Mouse (Mus musculus) T-cell, adult 2 months (primary cell): ENCODE measurements around the gene Rassf1.
"Not testable (repeated sequence)": the region's sequence is repeated elsewhere in the genome, so short reads cannot be mapped to it uniquely, and the experiment has no call there.

ENCODE experiments used
- DNase-seq: peaks from one replicate; pipeline ENCODE4 v3.0.0; 2022; ENCODE audit warnings: low spot score

Rassf1 gene

GRCm38 (mm10) chr9:107563029-107563581 is 11.8 kb downstream of the Rassf1 start, which contains the start of gene Tusc2:
Gene Tusc2 (plus strand): TSS chr9:107563255.
- DNase-seq: peak; percentile 92

DNA sequence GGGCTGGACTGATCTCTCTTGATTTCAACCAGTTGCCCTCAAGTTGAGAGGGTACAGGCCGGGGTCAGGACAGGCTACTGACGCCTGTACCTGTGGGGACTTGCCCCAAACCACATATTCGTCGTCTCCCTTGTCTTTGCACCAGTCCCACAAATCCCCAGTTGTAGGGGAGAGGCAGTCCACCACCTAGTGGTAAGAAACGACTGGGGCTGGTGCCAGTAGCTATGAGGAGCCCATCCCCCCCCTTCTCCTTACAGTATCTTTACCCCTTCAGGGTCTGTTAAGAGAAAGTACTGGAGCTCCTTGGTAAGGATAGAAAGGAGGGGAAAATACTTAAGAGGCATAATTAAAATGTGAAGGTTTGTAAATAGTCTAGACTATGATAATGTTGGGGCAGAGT is 14.2 kb downstream of the Rassf1 start:
- not testable (repeated sequence) for DNase-seq

DNA sequence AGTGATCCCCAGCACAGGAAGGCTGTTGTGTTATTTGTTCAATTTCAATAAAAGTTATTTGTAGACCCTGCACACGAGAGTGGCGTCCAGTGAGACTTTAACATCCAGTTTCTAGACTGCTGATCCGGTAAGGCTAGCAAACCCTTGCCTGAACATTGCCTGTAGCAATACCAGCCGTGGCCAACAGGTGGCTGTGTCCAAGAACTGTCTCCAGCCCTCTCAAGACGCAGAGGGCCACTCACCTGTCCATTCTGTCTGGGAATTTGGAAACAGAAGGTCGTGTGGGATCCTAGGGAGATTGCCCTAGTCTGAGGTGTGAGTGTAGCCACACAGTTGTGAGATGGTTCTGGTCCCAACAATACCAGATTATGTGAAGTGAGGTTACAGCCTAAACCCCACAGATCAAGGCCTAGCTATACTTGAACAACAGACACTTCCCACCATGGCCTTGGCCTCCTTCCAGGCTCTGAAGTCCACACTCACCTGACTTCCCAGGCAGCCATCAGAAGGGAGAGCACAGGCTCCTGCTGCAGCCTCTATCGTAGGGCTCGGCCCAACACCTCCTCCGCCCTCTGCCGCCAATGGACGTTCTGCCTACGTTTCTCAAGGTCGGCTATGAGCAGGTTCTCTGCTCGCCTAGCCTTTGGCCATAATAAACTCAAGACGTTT is 14.8 kb downstream of the Rassf1 start:
- DNase-seq: peak; percentile 53

DNA sequence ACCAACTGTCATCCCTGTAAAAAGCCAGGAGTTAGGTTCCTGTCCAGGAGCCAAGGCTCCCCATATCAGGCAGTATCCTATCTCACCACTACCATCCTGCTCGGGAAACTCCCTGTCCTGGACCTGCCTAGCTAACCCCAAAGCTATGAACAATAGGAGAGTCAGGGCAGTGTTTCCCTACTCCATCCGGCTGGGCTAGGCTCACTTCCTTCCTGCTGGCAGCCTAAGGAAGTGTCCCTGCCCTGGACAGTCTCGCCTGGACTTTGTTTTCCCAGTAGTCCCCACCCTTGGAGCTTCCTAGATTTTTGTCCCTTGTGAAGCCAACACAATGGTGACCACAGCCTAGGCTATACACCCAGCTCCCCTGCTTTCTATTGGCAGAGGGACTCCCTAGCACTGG is 15.5 kb downstream of the Rassf1 start:
- DNase-seq: no peak

DNA sequence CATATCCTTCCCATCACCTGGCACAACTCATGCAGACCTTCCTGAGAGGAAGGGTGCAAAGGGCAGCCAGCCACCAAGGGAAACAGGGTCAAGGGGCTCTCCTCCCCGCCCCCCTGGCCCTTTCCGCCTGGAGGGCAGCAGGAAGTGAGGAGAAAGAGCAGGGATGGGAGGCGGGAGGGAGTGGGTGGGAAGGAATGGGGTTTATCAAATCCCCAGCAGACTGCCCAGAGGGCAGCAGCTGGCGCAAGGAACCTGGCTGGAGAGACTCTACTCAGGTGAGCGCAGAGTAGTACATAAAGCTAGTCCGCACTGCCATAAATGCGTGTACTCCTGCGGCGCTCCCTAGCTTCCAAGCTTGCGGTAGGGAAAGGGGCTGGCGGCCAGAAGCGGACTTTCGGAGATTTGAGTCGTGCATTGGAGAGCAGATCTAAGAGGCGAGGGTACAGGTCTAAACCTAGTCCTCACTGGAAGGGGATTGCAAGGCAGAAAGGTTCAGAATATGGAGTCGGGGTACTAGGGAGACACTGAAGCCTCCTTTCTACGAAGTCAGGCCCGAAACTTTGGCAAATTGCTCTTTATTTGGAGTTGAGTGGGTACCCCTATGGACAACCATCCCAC is 16.5 kb downstream of the Rassf1 start, which contains the start of gene Hyal2:
Gene Hyal2 (plus strand): TSS at position 244 of the 618 bp plus-strand sequence.
- DNase-seq: no peak

GRCm38 (mm10) chr9:107568331-107569261 is 17.2 kb downstream of the Rassf1 start:
- peak; percentile 72 for DNase-seq

- no peak for DNase-seq
Measured at GRCm38 (mm10) chr9:107569270-107569669, 17.9 kb downstream of the Rassf1 start.

DNA sequence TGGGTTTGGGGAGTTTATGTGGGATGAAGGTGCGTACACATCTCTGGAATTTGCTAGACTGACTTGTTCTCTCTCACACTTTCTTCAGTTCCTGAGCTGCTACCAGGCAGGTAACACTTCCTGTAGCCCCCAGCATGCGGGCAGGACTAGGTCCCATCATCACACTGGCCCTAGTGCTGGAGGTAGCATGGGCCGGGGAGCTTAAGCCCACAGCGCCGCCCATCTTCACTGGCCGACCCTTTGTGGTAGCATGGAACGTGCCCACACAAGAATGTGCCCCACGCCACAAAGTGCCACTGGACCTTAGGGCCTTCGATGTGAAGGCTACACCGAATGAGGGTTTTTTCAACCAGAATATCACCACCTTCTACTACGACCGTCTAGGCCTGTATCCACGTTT is 18.7 kb downstream of the Rassf1 start:
- DNase-seq: no peak

GRCm38 (mm10) chr9:107570845-107571244 is 19.5 kb downstream of the Rassf1 start:
- no peak for DNase-seq

- DNase-seq: no peak
Measured at GRCm38 (mm10) chr9:107571534-107572326, 20.4 kb downstream of the Rassf1 start.

DNA sequence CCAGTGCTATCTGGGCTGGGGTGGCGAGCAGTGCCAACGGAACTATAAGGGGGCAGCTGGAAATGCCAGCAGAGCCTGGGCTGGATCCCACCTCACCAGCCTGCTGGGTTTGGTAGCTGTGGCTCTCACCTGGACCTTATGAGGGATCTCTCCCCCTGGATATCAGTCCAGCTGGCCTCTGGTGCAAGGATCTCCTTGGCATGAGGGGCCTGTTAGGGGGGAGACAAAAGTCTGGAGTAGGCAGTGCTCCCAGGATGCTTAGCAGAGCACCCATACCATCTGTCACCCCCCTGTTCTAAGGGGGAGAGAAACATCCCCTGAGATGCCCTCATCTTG is 20.9 kb downstream of the Rassf1 start:
- no peak for DNase-seq

GRCm38 (mm10) chr9:107573774-107574173 is 22.4 kb downstream of the Rassf1 start:
- DNase-seq: not testable (repeated sequence)

- no peak for DNase-seq
Measured at GRCm38 (mm10) chr9:107575579-107576356, 24.4 kb downstream of the Rassf1 start.

DNA sequence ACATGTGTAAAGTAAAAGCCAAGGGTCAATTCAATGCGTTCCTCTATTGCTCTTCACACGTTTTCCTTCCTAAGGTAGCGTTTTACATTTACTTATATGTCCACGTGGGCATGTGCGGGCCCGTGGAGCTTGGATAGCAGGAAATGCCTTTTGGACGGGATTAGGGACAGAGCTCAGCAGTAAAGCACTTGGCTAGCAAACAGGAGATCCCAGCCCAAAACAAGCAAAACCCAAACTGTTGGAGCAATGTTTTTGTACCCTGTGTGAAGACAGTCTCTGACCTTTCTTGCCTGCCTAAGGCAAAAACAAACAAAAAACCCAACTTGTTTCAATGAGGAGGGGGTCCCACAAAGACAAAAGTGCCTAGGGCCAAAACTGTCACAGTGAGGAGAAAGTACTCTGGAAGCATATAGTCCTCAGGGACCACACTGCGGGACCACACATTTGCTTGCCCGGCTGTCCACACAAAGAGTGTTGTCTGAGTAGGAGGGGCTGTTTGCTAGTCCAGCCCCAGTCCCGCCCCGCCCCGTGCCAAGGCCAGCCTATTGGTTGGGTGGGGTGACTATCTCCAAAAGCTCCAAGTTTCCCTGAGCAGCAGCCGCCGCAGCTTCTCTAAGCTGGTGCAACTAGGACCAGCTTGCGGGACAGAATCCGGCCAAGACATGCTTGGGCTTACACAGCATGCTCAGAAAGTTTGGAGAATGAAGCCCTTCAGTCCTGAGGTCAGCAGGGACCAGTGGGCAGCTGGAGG is 25.2 kb downstream of the Rassf1 start, which contains the start of gene Hyal1:
Gene Hyal1 (plus strand): TSS at position 571 of the 751 bp plus-strand sequence.
- DNase-seq: no peak

DNA sequence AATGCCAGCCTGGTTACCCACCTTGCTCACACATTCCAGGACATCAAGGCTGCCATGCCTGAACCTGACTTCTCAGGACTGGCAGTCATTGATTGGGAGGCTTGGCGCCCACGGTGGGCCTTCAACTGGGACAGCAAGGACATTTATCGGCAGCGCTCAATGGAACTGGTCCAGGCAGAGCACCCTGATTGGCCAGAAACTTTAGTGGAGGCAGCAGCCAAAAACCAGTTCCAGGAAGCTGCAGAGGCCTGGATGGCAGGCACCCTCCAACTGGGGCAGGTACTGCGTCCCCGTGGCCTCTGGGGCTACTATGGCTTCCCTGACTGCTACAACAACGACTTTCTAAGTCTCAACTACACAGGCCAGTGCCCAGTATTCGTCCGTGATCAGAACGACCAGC is 26.5 kb downstream of the Rassf1 start:
- DNase-seq: no peak

DNA sequence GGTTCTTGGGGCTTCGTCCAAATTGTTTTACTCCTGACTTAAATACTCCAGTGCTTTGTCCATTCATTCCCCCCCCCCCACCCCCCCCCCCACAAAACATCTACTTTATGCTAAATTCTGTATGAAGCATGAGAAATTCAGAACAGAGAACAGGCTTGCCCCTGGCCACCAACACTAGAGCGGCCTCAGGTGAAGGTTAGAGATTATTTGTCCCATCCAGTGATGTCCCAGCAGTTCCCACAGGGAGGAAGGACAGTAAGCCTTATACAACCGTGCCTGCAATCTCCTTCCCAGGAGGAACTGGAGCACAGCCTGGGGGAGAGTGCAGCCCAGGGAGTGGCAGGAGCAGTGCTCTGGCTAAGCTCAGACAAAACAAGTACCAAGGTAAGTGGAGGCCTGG is 27.2 kb downstream of the Rassf1 start, which contains the start of gene Naa80:
Gene Naa80 (plus strand): TSS at position 301 of the 400 bp plus-strand sequence.
- DNase-seq: no peak

- no peak for DNase-seq
Measured at GRCm38 (mm10) chr9:107579023-107579900, 27.9 kb downstream of the Rassf1 start.

DNA sequence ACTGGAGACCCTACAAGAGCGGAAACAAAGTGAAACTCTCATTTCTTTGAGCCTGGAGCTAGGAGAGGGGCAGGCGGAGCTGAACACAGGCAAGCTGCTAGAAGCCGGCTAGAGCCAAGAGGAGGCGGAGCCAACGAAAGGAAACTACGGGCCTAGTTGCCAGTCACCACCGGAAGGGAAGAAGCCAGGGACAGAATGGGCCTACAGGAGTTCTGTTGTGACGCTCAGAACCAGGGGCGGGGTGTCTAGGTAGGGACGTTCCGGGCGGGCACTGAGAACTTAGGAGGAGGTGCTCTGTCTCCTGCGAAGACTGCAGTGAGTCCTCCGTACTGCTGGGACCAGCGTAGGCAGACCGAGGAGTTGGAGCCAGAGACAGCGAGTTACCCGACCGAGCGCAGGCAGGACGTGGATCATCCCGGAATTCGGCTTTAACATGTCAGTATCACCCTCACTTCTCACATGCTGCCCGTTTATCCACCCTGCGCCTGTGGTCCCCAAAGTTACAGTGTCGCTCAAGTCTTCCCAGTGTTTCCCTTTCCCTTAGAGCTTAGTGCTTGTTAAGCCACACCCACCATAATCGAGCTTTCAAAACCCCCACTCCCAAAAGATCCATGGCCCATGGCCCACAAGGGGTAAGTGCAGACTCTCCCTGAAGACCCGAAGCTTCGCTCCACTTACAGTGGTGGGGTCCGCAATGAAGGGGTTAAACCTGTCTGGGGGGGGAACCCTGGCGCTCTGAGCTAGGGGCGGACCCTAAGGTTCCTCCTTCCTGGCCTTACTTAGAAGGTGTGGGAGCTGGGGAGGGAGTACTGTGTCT is 29.4 kb downstream of the Rassf1 start, which contains the start of gene Hyal3:
Gene Hyal3 (plus strand): TSS at position 318 of the 817 bp plus-strand sequence.
- DNase-seq: peak; percentile 90
